Mouse (Mus musculus): Measurements from ENCODE around the gene Gm21762.
"Not testable (repeated sequence)": the region's sequence is repeated elsewhere in the genome, so short reads cannot be mapped to it uniquely, and the experiment has no call there.

Gm21762 gene

DNA sequence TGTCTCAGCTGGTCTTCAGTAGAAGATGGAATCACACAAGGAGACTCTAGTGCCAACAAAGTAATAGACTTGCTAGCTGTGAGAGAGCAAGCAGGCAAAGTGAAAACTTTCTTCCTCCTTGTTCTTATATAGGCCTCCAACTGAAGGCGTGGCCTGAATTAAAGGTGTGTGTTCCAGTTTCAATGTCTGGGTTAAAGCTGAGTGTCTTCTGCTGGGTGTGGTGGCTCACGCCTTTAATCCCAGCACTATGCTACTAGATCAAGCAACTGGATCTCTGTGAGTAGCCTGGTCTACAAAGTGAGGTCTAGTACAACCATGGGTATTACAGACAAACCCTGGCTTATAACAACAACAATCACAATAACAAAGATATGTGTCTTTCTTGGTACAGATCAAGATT lies at the start of gene Gm21762:
Gene Gm21762, minus strand, starts transcription at position 101 of the 400 bp plus-strand sequence.
- not testable (repeated sequence) for DNase-seq

DNA sequence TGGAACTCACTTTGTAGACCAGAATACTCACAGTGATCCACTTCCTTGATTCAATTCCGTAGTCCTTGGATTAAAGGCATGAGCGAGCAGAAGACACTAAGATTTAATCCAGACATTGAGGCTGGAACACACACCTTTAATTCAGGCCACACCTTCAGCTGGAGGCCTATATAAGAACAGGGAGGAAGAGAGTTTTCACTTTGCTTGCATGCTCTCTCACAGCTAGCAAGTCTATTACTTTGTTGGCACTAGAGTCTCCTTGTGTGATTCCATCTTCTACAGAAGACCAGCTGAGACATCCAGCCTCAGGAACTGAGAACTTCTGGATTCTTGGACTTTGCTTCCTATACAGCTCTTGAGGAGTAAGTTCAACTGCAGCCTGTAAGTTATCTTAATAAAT lies 47.1 kb upstream of the Gm21762 start, which contains the start of gene AF067061:
Gene AF067061, plus strand, starts transcription at position 245 of the 400 bp plus-strand sequence.
- not testable (repeated sequence) for DNase-seq

- DNase-seq, result not testable (repeated sequence)
Measured at GRCm38 (mm10) chr13:120259718-120260117, 44.0 kb upstream of the Gm21762 start.

DNA sequence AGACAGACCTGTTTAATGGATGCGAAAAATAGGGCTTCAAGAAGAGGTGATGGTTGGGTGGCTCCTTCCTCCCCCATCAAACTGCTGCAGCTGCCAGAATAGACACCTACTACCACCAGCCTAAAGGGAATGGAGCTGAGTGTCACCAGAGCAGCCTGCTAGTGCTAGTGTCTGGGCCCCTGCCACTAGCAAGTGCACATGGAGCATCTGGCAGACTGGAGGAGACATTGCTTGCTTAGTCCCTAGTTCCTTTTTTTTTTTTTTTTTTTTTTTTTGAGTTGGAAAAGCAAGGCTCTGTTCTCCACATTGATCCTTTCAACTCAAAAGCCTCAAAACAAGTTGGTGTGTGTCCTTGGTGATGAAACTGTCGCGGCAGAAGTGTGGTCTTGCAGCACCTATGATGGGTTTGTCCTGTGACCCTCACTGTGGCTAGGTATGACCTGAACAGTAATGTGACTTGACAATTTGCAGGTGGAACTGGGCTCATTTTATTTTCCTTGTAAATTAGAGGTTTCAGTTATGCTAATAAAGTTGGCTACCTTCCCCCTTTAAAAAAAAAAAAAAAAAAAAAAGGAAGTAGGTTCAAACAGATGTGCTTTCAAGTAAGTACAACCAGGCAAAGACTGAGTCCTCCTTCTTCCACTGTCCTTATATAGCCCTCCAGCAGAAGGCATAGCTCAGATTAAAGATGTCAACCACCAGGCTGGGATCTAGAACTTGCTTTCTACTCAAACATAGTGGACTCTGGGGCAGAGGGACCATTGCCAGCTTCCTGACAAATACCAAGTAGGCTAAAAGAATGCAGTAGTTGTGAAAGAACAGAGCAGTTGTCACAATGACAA lies 43.3 kb upstream of the Gm21762 start:
- not testable (repeated sequence) for DNase-seq

GRCm38 (mm10) chr13:120251208-120251924 lies 35.6 kb upstream of the Gm21762 start:
- not testable (repeated sequence) for DNase-seq

DNA sequence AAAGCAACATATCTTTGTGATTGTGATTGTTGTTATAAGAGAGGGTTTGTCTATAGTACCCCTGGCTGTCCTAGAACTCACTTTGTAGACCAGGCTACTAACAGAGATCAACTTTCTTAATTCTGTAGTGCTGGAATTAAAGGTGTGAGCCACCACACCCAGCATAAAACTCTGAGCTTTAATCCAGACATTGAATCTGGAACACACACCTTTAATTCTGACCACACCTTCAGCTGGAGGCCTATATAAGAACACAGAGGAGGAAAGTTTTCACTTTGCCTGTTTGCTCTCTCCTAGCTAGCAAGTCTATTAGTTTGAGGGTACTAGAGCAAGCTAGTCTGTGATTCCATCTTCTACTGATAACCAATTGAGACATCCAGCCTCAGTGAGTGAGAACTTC lies 23.1 kb upstream of the Gm21762 start, which contains the start of gene Gm21731:
Gene Gm21731, plus strand, starts transcription at position 301 of the 400 bp plus-strand sequence.
- DNase-seq, result not testable (repeated sequence)

GRCm38 (mm10) chr13:120232447-120233049 lies 16.8 kb upstream of the Gm21762 start:
- not testable (repeated sequence) for DNase-seq

GRCm38 (mm10) chr13:120231798-120232197 lies 16.1 kb upstream of the Gm21762 start:
- DNase-seq, result not testable (repeated sequence)

GRCm38 (mm10) chr13:120223012-120223659 lies 7.4 kb upstream of the Gm21762 start:
- peak; percentile 10 to 12 for DNase-seq

DNA sequence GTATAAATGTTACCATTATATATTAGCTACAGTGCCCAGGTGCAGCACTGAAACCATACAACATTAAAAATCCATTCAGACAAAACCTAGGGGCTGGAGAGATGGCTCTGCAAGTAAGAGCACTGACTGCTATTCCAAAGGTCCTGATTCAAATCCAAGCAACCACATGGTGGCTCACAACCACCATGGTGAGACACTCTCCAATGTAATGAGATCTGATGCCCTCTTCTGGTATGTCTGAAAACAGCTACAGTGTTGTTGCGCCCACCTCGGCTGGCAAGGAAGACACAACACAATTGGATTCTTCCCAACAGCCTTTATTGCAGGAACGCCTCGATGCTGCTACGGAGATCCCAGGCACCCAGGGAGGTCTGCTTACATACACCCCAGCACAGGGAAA lies 5.2 kb upstream of the Gm21762 start:
- DNase-seq, result not testable (repeated sequence)

DNA sequence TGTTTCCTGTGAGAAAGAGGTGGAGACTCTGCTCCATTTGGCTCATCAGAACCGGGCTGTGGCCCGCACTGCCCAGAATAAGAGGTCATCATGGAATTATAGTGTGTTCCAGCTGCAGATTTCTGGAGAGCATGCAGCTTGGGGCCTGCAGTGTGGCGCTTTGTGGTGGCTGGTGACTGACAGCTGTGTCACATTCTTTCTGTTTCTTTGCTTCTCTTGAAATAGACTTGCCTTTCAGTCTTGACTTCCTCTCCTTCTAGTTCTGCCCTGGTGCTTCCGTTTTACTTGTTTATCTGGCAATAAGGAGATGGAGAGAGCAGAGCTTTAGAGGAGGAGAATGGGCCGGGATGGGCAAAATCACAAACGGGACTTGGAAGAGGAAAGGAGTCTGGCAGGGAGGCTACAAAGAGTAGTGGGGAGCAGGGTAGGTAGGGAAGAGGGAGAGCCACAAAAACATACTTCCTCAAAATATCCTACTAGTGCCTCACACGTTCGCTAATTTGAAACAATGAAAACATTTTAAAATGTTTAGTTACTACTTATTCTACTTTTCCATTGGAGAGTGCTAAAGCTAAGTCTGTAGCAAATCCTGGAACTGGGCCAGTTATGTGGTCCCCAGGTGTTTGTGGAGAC lies 19.4 kb downstream of the Gm21762 start:
- not testable (repeated sequence) for DNase-seq

DNA sequence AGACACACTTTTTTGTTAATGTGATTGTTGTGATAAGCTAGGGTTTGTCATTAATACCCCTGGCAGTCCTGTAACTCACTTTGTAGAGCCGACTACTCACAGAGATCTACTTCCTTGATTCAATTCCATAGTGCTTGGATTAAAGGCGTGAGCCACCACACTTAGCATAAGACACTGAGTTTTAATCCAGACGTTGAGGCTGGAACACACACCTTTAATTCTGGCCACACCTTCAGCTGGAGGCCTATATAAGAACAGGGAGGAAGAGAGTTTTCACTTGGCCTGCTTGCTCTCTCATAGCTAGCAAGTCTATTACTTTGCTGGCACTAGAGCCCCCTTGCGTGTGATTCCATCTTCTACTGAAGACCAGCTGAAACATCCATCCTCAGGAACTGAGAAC lies 43.6 kb downstream of the Gm21762 start, which contains the start of gene Gm21818:
Gene Gm21818, plus strand, starts transcription at position 301 of the 400 bp plus-strand sequence.
- not testable (repeated sequence) for DNase-seq

- peak; percentile 5 to 6 for DNase-seq
Measured at GRCm38 (mm10) chr13:120168301-120168700, 47.4 kb downstream of the Gm21762 start.
